Mouse (Mus musculus) thymus, adult 2 months (tissue): ENCODE measurements around the gene Pfdn2.

Experiments used
- CTCF ChIP-seq: fragments of 200-500 bp; IDR thresholded peaks from 2 replicates; pipeline ENCODE4 v1.5.1; 2012; ENCODE audit warnings: mild to moderate bottlenecking, control low read depth, low read length, moderate library complexity, borderline replicate concordance; ENCODE audit not compliant: control insufficient read depth, poor library complexity, insufficient read depth; ENCODE audit errors: extremely low read depth
- POLR2A ChIP-seq: fragments of 200-500 bp; IDR thresholded peaks from 2 replicates; pipeline ENCODE4 v1.6.1; 2012; ENCODE audit warnings: mild to moderate bottlenecking, low read length, control low read depth, moderate library complexity; ENCODE audit not compliant: control insufficient read depth, poor library complexity, insufficient read depth; ENCODE audit errors: extremely low read depth

DNA sequence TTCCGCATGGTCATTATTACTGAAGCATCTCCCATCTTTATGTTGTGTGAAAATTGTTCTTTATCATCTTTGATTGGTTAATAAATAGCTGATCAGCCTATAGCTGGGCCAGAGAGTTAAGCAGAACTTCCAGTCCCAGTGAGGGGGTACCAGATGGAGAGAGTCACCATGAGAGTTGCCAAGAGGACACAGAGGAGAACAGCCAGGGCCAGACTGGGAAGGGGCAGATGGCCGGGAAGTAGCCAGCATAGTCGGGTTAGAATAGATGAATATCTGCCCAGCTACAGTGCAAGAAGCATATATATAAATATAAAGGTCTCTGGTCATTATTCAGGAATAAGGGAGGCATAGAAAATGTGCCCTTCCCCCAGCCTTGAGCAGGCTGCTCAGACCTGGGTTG is 47.2 kb upstream of the Pfdn2 start:
- TF ChIP-seq CTCF (no peak), POLR2A (no peak)
